Mouse (Mus musculus) regulatory T cell (primary cell): ENCODE measurements at regions not wholly inside any gene's neighbourhood (a gene's known extent, or its start where the extent isn't known, plus 50 kb on each side); places are given as distances from the start of the nearest gene placed in this dataset.

Source experiments
- in situ Hi-C: fragments of 300-600 bp; cut with MboI, MseI; formaldehyde crosslinking; loops from one replicate; pipeline ENCODE4 v1.15.1; 2025; ENCODE audit warnings: high pct_unique_total_duplicates

GRCm38 (mm10) chr2:48407876-48408275, 406.0 kb upstream of the Acvr2a start:
- in situ Hi-C loops, result no loop called here

- in situ Hi-C loops, result no loop called here
These were observed 404.0 kb upstream of the Acvr2a start for GRCm38 (mm10) chr2:48409876-48410275.

GRCm38 (mm10) chr2:48411392-48411791, 402.5 kb upstream of the Acvr2a start:
- in situ Hi-C loops, result no loop called here

DNA sequence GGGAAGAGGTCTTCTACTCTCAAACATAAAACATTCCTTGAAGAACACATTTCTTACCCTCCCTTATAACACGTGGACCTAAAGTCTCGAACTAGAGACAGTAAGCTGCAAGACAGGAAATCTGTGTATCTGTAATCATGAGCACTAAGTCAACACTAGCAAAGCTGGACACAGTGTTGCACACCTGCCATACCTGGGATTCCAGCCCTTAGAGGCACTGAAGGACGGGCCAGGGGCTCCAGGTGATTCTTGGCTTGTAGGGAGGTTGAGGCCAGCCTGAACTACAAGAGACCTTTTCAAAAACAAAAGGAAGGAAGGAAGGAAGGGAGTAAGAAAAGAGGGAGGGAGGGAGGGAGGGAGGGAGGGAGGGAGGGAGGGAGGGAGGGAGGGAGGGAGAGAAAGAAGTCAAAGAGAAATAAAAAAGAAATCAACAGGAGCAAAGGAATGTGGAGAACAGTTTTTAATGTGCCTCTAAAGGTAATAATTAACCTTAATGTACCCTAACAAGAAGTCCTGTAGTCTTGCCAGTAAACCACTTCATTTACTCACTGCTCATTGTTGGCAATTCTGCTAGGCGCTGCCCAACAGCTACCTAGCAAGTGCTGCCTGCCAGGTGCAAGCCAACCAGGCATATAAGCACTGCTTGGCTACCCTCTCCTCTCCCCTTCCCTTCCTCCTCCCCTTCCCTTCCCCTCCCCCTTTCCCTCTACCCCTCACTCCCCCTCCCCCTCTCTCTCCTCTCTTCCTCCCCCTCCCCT, 401.0 kb upstream of the Acvr2a start:
- in situ Hi-C loops, result no loop called here

- in situ Hi-C loops, result no loop called here
These were observed 399.1 kb upstream of the Acvr2a start for GRCm38 (mm10) chr2:48414596-48415481.

DNA sequence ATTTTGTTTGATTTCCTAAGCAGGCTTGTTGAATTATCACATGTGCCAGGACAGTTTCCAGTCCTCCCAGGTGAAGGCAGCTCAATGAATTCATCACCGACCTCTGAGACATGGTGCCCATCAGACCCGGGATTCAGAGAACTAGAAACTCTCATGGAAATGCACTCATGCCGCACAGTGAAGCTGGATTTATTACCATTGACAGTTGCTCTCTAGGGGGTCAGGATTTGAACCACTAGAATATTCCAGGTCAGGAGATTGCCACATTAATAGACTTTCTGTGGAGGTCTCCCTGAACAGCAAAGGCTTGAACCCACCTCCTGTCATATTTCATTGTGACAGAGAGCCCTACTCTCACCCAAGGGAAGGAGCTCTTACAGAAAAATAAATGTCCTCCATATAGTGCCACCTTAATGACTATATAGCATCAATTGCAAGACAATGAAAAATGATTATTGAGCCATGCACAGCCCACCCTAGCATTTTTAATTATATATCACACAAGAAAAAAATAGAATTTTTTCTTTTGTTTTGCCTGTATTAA, 397.6 kb upstream of the Acvr2a start:
- in situ Hi-C loops, result no loop called here

DNA sequence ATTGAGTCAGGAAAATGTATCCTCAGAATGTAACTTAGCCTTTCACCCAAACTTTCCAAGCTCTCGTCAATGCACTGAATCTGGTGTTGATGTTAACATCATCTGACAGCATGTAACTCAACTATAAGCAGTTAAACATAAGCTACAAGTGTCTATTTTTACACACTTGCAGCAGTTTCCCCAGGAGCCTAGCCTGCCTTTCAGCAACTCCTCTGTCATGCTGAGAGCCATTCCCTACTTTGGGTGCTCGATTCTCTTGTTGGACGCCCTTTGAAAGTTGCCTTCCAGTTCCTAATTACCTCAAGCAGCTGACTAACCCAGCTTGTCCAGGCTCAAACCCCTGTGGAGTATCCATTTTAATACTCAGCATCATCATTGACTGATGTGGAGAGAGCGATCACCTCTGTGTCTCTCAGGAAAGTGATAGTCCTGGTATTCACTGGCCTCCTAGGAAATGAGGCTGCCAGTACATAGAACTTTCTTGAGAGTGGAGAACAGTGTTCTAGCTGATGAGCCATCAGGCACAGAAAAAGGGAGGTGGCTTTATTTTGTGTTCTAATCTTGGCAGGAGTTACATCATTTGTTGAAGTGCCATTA, 396.8 kb upstream of the Acvr2a start:
- in situ Hi-C loops, result no loop called here

GRCm38 (mm10) chr2:48420791-48421190, 393.1 kb upstream of the Acvr2a start:
- in situ Hi-C loops, result no loop called here

DNA sequence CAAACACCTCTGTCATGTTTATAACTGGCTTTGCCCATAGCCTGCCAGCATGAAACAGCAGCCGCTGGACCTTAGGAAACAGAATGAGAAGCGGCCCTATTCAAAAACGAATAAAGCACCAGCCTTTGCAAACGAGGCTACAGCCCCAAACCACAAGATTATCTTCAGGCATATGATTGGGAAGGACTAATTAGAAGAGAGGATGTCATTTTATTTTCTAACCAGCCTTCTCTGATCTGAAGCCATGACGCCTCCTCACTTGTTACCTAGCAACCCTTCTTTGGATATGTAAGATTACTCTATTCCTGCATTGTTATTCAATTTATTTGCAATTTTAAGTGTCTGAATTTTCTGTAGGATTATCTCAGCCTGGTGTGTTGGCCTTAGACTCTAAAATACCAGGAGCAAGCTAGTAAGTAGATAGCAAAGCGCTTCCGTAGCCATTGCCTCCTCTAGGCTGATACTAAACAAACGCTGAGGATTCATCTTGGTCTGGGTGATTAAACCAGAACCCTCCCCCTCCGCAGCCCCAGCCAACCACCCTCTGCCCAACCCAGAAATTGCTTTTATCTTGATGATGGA, 390.0 kb upstream of the Acvr2a start:
- in situ Hi-C loops, result no loop called here

- in situ Hi-C loops, result no loop called here
These were observed 389.3 kb upstream of the Acvr2a start for GRCm38 (mm10) chr2:48424562-48424961.

GRCm38 (mm10) chr2:48425200-48426090, 388.5 kb upstream of the Acvr2a start:
- in situ Hi-C loops, result no loop called here

DNA sequence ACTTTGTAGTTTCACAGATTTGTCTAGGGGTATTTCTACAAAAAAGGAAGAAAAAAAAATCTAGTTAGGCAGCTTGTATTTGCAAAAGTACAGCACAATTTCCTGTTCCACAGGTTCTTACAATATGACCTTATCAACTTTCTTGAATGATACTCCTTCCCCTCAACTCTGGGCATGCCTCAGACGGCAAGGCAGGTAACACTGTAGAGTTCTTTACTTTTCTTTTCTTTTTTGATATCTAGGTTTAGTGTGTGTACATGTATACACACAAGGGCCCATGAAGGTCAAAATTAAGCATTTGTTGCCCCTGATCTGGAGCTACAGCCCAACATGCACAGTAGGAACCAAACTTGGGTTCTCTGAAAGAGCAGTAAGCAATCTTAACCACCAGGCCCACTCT, 381.4 kb upstream of the Acvr2a start:
- in situ Hi-C loops, result no loop called here

GRCm38 (mm10) chr2:48441296-48441990, 372.5 kb upstream of the Acvr2a start:
- in situ Hi-C loops, result no loop called here

- in situ Hi-C loops, result no loop called here
These were observed 371.8 kb upstream of the Acvr2a start for GRCm38 (mm10) chr2:48441991-48442544.

DNA sequence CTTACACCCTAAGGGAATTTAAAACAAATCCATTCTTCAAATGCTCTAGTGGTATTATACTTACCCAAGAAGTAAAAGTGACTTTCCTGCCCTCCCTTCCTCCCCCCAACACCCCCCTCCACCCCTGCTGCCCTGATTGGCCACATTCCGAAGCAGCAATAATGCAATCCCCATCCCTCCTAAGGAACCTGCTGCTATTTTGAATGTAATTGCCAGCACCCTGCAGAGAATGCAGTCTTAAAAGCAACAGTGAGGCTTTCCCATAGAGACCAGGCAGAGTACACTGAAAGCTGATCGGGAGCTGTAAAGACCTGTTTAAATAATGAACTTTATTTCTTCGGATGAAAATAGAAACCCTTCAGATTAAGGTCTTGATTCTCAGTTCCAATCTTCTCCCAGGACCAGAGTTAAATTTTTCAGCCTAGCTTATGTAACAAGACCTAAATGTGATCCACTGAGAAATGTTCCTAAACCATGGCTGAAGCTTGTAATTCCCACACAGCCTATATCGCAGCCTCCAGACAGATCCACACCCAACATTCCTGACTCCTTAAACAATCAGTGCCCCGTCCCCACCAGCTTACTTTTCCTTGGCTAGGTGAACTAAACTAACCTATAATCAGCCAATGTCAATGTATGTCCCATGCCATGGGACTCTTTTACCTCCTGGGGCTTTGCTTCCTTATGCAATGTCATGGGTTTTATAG, 367.9 kb upstream of the Acvr2a start:
- in situ Hi-C loops, result no loop called here

DNA sequence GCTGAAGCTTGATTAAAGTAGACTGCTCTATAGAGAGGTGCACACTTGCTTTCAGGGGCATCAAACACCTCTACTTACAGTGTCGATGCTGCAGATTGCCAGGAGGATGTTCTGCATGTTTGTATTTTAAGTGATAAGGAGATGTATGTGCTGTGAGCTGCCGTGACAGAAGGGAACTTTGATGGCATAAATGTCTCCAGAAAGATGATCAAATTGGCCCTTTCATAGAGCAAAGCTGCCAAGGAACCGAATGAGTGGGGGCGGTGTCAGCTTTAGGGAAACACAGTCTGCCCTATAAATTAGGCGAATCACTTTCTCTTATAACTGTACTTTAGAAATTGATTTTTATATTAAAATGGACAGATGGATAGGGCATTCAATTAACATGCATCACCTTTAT, 367.3 kb upstream of the Acvr2a start:
- in situ Hi-C loops, result no loop called here

GRCm38 (mm10) chr2:48449165-48449842, 364.6 kb upstream of the Acvr2a start:
- in situ Hi-C loops, result no loop called here
